Mouse (Mus musculus): ENCODE measurements around the gene Dupd1. TPM values are rescaled to one million over a fixed set of nuclear protein-coding genes. Genes with fewer than 3 reads are reported as not detected.
A peak's percentile ranks its signal among the peaks of the same experiment; 100 is the strongest.

Dupd1 gene
- polyA plus RNA-seq (2014; fragmentation: Nextera tagmentation; extraction: Ambion mirVana), result 0.13 TPM in 1 of 2 replicates, not detected in the other

DNA sequence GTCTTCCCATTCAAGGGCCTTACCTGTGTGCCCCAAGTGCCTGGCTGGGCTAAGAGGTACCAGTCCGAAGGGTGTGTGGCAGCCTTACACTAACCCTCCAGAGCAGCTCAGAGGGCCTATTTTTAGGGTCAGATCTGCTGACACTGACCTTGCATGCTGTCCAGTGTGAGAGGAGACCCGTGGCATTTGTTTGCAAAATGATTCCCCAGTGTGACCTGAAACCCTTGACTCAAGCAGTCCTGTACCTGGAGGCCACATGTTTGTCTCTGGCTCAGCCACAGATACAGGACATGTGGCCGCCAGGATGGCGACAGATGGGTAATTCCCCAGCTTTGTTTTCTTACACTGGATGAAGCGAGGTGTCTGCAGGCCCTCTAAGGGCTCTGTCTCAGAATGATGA, at the start of gene Dupd1:
Gene Dupd1 (minus strand): TSS at position 91 of the 400 bp plus-strand sequence.
- Histone ChIP-seq H3K4me1 (replicated peaks; ENCODE audit: control insufficient read depth, insufficient read depth, low read length) (no peaks in the 10 kb centered on the region), H3K27me3 (ENCODE audit: control insufficient read depth, insufficient read depth, low read length) (no peaks in the 10 kb centered on the region), H3K9me3 (ENCODE audit: control insufficient read depth, low read length) (no peaks in the 10 kb centered on the region), H3K9ac (ENCODE audit: low read depth, low read length) (no peak within 1 kb of the TSS), H3K4me3 (ENCODE audit: low read depth, low read length) (no peak within 1 kb of the TSS), H3K27ac (ENCODE audit: low read depth, low read length) (no peak within 1 kb of the TSS), H3K4me2 (replicated peaks; ENCODE audit: low read depth, low read length) (no peak within 1 kb of the TSS), H3K36me3 (ENCODE audit: control insufficient read depth, insufficient read depth, low read length) (no peaks in the 10 kb centered on the region)
- no peak for ATAC-seq (ENCODE audit: low FRiP score)
- WGBS, result 68% methylated on average over 5 of the region's 5 CpGs
- no peak for DNase-seq (ENCODE audit: low spot score)

DNA sequence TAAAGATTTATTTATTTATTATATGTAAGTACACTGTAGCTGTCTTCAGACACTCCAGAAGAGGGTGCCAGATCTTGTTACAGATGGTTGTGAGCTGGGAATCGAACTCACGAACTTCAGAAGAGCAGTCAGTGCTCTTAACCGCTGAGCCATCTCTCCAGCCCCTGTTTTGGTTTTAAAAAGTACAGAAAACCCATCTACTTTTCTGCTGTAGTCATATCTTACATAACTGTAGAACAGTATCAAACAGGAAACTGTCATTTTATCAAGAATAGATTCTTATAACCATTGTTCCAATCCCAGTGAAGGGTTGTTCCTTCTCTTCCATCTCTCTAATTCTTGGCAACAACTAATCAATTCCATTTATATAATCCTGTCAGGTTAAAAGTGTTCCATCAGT, 49.4 kb upstream of the Dupd1 start:
- no peak for ATAC-seq (ENCODE audit: low FRiP score)
- H3K9me3 ChIP-seq (ENCODE audit: control insufficient read depth, low read length), result no peaks in the 10 kb centered on the region
- H3K4me3 ChIP-seq (ENCODE audit: low read depth, low read length), result no peak overlapping the region
- no peaks in the 10 kb centered on the region for H3K27me3 ChIP-seq (ENCODE audit: control insufficient read depth, insufficient read depth, low read length)
- H3K9ac ChIP-seq (ENCODE audit: low read depth, low read length), result no peak overlapping the region
- WGBS, result 89% methylated on average over 3 of the region's 3 CpGs
- no peaks in the 10 kb centered on the region for H3K36me3 ChIP-seq (ENCODE audit: control insufficient read depth, insufficient read depth, low read length)
- no peak overlapping the region for H3K4me2 ChIP-seq (replicated peaks; ENCODE audit: low read depth, low read length)
- no peak for DNase-seq (ENCODE audit: low spot score)
- no peak overlapping the region for H3K27ac ChIP-seq (ENCODE audit: low read depth, low read length)
- no peaks in the 10 kb centered on the region for H3K4me1 ChIP-seq (replicated peaks; ENCODE audit: control insufficient read depth, insufficient read depth, low read length)

DNA sequence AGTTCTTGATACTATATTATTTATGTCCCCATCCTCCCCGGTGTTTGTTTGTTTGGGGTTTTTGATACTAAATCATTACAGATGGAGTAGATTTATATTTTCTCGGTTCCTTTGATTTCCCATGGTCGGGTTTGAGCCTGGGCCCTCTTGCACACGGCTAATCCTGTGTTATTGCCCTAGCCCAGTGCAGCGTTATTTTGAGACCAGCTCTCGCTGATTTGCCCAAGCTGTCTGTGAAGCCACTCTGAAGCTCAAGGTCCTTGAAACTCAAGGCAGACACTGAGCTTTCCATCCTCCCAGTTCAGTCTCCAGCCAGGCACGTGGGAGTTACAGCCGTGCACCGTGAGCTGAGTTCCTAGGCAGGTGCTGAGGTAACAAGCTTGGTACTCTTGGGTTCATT, 47.2 kb upstream of the Dupd1 start:
- no peak overlapping the region for H3K4me2 ChIP-seq (replicated peaks; ENCODE audit: low read depth, low read length)
- ATAC-seq (ENCODE audit: low FRiP score) (no peak), DNase-seq (ENCODE audit: low spot score) (no peak)
- H3K36me3 ChIP-seq (ENCODE audit: control insufficient read depth, insufficient read depth, low read length), result no peaks in the 10 kb centered on the region
- H3K4me3 ChIP-seq (ENCODE audit: low read depth, low read length), result no peak overlapping the region
- H3K27ac ChIP-seq (ENCODE audit: low read depth, low read length), result no peak overlapping the region
- no peaks in the 10 kb centered on the region for H3K27me3 ChIP-seq (ENCODE audit: control insufficient read depth, insufficient read depth, low read length)
- H3K9ac ChIP-seq (ENCODE audit: low read depth, low read length), result no peak overlapping the region
- 90% methylated on average over 9 of the region's 9 CpGs for WGBS
- no peaks in the 10 kb centered on the region for H3K9me3 ChIP-seq (ENCODE audit: control insufficient read depth, low read length)
- H3K4me1 ChIP-seq (replicated peaks; ENCODE audit: control insufficient read depth, insufficient read depth, low read length), result no peaks in the 10 kb centered on the region

GRCm38 (mm10) chr14:21753367-21753766, 39.0 kb upstream of the Dupd1 start:
- DNase-seq (ENCODE audit: low spot score) (no peak), ATAC-seq (ENCODE audit: low FRiP score) (no peak)
- no peak overlapping the region for H3K4me3 ChIP-seq (ENCODE audit: low read depth, low read length)
- H3K27ac ChIP-seq (ENCODE audit: low read depth, low read length), result no peak overlapping the region
- H3K4me1 ChIP-seq (replicated peaks; ENCODE audit: control insufficient read depth, insufficient read depth, low read length), result no peaks in the 10 kb centered on the region
- H3K9me3 ChIP-seq (ENCODE audit: control insufficient read depth, low read length), result no peaks in the 10 kb centered on the region
- no peaks in the 10 kb centered on the region for H3K36me3 ChIP-seq (ENCODE audit: control insufficient read depth, insufficient read depth, low read length)
- 85% methylated on average over 4 of the region's 4 CpGs for WGBS
- H3K9ac ChIP-seq (ENCODE audit: low read depth, low read length), result no peak overlapping the region
- H3K4me2 ChIP-seq (replicated peaks; ENCODE audit: low read depth, low read length), result no peak overlapping the region
- H3K27me3 ChIP-seq (ENCODE audit: control insufficient read depth, insufficient read depth, low read length), result no peaks in the 10 kb centered on the region

DNA sequence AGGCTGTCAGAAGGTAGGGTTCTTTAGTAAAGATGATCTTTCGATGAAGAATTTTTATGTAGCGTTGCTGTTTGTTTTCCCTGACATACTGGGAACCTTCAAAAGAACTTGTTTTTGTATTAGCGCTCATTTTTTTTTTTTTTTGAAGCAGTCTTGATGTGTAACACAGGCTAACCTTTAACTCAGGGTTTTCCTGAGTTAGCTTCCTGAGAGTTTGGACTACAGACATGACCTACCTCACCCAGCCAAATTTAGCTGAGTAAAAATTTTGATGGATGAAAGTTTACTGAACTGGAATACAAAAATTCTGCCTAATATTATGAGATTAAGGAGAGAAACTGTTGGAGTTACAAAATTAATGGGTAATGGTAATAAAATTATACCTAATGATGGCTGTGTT, 38.0 kb upstream of the Dupd1 start:
- ATAC-seq (ENCODE audit: low FRiP score), result no peak
- Histone ChIP-seq H3K4me2 (replicated peaks; ENCODE audit: low read depth, low read length) (no peak overlapping the region), H3K9me3 (ENCODE audit: control insufficient read depth, low read length) (no peaks in the 10 kb centered on the region), H3K27ac (ENCODE audit: low read depth, low read length) (no peak overlapping the region), H3K4me3 (ENCODE audit: low read depth, low read length) (no peak overlapping the region), H3K27me3 (ENCODE audit: control insufficient read depth, insufficient read depth, low read length) (no peaks in the 10 kb centered on the region), H3K36me3 (ENCODE audit: control insufficient read depth, insufficient read depth, low read length) (no peaks in the 10 kb centered on the region), H3K4me1 (replicated peaks; ENCODE audit: control insufficient read depth, insufficient read depth, low read length) (no peaks in the 10 kb centered on the region), H3K9ac (ENCODE audit: low read depth, low read length) (no peak overlapping the region)
- 95% methylated on average over 3 of the region's 3 CpGs for WGBS
- no peak for DNase-seq (ENCODE audit: low spot score)

- DNase-seq (ENCODE audit: low spot score) (peak; percentile 66), ATAC-seq (ENCODE audit: low FRiP score) (peak; percentile 81)
- H3K27me3 ChIP-seq (ENCODE audit: control insufficient read depth, insufficient read depth, low read length), result no peaks in the 10 kb centered on the region
- H3K9me3 ChIP-seq (ENCODE audit: control insufficient read depth, low read length), result no peaks in the 10 kb centered on the region
- peak within 1 kb of the TSS; percentile 48 for H3K4me2 ChIP-seq (replicated peaks; ENCODE audit: low read depth, low read length)
- H3K9ac ChIP-seq (ENCODE audit: low read depth, low read length), result peak within 1 kb of the TSS; percentile 70
- under 1% methylated on average over 26 of the region's 26 CpGs for WGBS
- peak within 1 kb of the TSS; percentile 81 for H3K4me3 ChIP-seq (ENCODE audit: low read depth, low read length)
- H3K27ac ChIP-seq (ENCODE audit: low read depth, low read length), result peak within 1 kb of the TSS; percentile 77
- H3K36me3 ChIP-seq (ENCODE audit: control insufficient read depth, insufficient read depth, low read length), result no peaks in the 10 kb centered on the region
- no peaks in the 10 kb centered on the region for H3K4me1 ChIP-seq (replicated peaks; ENCODE audit: control insufficient read depth, insufficient read depth, low read length)
Observed at GRCm38 (mm10) chr14:21750881-21751542, 36.6 kb upstream of the Dupd1 start, which contains the start of gene Dusp13. Dusp13 (minus strand) TSS chr14:21751181.

DNA sequence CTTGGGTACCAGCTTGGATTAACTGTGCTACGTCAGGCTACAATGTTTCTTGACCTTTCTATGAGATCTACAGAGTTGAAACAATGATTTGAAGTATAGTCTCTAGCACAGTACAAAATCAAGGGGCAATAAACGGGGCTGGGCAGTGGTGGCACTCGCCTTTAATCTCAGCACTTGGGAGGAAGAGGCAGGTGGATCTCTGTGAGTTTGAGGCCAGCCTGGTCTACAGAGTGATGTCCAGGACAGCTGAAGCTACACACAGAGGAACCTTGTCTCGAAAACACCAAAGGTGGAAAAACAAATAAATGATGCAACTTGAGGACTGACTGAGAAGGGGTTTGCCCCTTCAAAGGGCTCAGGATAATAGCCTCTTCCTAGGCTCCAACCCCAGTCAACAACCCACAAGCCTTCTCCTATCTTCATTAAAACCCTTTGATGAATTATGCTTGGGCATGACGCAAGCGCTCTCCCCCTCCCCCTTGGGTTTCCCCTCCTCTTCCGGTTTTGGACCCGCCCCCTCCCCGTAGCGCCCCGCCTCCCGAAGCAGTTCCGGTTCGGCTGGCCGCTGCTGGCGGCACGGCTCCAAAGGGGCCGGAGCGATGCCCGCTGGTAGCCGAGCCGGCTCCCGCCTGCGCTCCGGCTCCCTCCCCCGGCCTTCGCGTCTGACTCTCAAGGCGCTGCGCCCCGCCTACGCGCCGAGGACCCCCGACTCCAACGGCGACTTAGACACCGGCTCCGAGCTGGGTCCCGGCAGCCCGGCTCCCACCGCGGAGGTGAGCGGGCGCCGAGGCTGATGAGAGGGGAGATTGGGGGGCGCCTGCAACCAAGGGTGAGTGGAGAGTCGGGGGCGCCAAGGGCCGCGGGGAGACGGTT, 35.9 kb upstream of the Dupd1 start, which contains the start of gene Samd8:
Gene Samd8 (plus strand): TSS at position 524 of the 873 bp plus-strand sequence.
- H3K4me2 ChIP-seq (replicated peaks; ENCODE audit: low read depth, low read length), result peak within 1 kb of the TSS; percentile 48
- no peaks in the 10 kb centered on the region for H3K27me3 ChIP-seq (ENCODE audit: control insufficient read depth, insufficient read depth, low read length)
- H3K36me3 ChIP-seq (ENCODE audit: control insufficient read depth, insufficient read depth, low read length), result no peaks in the 10 kb centered on the region
- ATAC-seq (ENCODE audit: low FRiP score), result peak; percentile 90
- H3K4me1 ChIP-seq (replicated peaks; ENCODE audit: control insufficient read depth, insufficient read depth, low read length), result no peaks in the 10 kb centered on the region
- peak within 1 kb of the TSS; percentile 81 for H3K4me3 ChIP-seq (ENCODE audit: low read depth, low read length)
- peak within 1 kb of the TSS; percentile 70 for H3K9ac ChIP-seq (ENCODE audit: low read depth, low read length)
- H3K27ac ChIP-seq (ENCODE audit: low read depth, low read length), result peak within 1 kb of the TSS; percentile 77
- peak; percentile 91 for DNase-seq (ENCODE audit: low spot score)
- H3K9me3 ChIP-seq (ENCODE audit: control insufficient read depth, low read length), result no peaks in the 10 kb centered on the region
- 7% methylated on average over 49 of the region's 52 CpGs for WGBS

DNA sequence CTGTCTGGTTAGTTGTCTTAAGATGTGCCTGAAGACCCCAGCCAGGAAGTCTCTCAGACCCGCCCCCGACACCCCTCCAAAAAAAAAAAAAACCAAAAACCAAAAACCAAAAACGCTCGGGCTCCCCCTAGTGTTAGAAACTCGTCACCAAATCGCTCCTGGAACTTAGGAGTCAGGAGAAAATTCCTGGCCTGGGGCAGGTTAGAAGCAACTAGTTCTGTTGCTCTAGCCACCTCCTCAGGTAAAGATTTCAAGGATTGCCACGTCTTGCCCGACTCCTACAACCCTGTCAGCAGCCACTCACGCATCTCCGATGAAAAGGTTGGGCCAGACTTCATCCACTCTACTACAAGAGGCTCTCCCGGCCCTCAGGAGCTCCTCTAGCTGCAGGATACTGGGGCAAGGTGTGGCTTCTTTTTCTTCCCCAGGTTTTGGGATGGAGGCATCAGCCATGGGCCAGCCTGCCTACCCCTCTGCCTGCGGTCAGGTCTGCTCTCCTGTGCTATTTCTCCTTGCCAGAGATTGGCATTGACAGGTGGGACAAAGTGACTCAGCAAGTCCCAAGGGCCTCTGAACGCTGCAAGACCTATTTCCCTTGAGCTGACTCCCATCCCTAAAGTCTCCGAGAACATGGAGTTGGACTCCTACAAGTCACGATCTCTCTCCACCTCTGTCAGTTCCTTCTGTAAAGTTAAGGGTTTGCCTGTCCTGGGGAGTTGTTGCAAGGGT, 33.9 kb upstream of the Dupd1 start:
- Histone ChIP-seq H3K4me1 (replicated peaks; ENCODE audit: control insufficient read depth, insufficient read depth, low read length) (no peaks in the 10 kb centered on the region), H3K4me2 (replicated peaks; ENCODE audit: low read depth, low read length) (no peak overlapping the region), H3K27ac (ENCODE audit: low read depth, low read length) (no peak overlapping the region), H3K4me3 (ENCODE audit: low read depth, low read length) (no peak overlapping the region), H3K9ac (ENCODE audit: low read depth, low read length) (no peak overlapping the region), H3K36me3 (ENCODE audit: control insufficient read depth, insufficient read depth, low read length) (no peaks in the 10 kb centered on the region), H3K9me3 (ENCODE audit: control insufficient read depth, low read length) (no peaks in the 10 kb centered on the region), H3K27me3 (ENCODE audit: control insufficient read depth, insufficient read depth, low read length) (no peaks in the 10 kb centered on the region)
- DNase-seq (ENCODE audit: low spot score) (peak; percentile 74), ATAC-seq (ENCODE audit: low FRiP score) (no peak)
- 41% methylated on average over 15 of the region's 15 CpGs for WGBS

Data from hindbrain, embryonic 11.5 days (tissue).